Comparison of ENCODE assay signal across 25 mouse cellular contexts in the genomic region with DNA sequence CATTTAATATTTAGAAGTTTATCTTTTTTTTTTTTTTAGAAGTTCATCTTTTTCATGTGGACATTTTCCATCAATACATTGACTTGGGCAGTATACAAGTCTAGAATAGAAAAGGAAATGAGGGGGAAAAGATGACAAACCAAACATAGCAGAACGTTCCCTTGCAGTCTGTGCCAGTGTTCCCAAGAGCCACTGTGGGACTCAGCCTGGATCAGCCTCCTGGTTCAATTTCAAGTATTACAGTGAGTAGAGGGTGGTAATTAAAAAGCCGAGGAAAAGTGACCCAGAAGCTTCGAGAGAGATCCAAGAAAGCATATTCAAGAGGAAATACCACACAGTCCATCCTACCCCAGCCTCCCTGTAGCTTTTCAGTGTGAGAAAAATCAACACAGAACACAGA. TPM values are rescaled to one million over a fixed set of nuclear protein-coding genes. Genes with fewer than 3 reads are reported as not detected.
DNase-seq lines count a peak whose midpoint lies in the region; ATAC-seq and TF ChIP-seq lines count a peak whose summit lies in the region.
"Had no signal": no experiment of that assay in that cellular context is flagged by ENCODE, and none has a peak within 500 bp of the region (broad histone marks: within the 10 kb centered on the region; RNA-seq: fewer than 3 reads in every experiment).

No protein-coding gene starts in this region.

- 68% methylated on average over 3 of the region's 3 CpGs for WGBS in heart, embryonic 13.5 days
- 55% methylated on average over 3 of the region's 3 CpGs for WGBS in heart, postnatal 0 days

- no peaks in the 10 kb centered on the region for H3K36me3 ChIP-seq in heart, embryonic 13.5 days
- H3K36me3 ChIP-seq in heart, postnatal 0 days (replicated peaks; ENCODE audit: control insufficient read depth, insufficient read depth, low read length), result no peaks in the 10 kb centered on the region
- H3K36me3 ChIP-seq: embryonic facial prominence, embryonic 12.5 days; G1E; kidney, embryonic 15.5 days; limb, embryonic 10.5 days; limb, embryonic 15.5 days; liver, embryonic 13.5 days; midbrain, embryonic 13.5 days; neural tube, embryonic 13.5 days had no signal

- H3K27me3 ChIP-seq in heart, embryonic 13.5 days (replicated peaks), result no peaks in the 10 kb centered on the region
- H3K27me3 ChIP-seq in heart, postnatal 0 days (ENCODE audit: control insufficient read depth, insufficient read depth, low read length), result no peaks in the 10 kb centered on the region
- H3K27me3 ChIP-seq: embryonic facial prominence, embryonic 12.5 days; kidney, embryonic 15.5 days; limb, embryonic 15.5 days; midbrain, embryonic 13.5 days; neural tube, embryonic 13.5 days had no signal

- TF ChIP-seq EP300 in heart, postnatal 0 days (IDR thresholded peaks at IDR 0.05; ENCODE audit: low read depth), result no peak

- ATAC-seq in heart, embryonic 13.5 days (ENCODE audit: extremely low read depth, insufficient number of reproducible peaks, low FRiP score, low TSS enrichment), result no peak
- no peak for ATAC-seq in heart, postnatal 0 days (ENCODE audit: insufficient read depth, low read depth)
- ATAC-seq: forebrain, embryonic 14.5 days; intestine, postnatal 0 days; midbrain, embryonic 13.5 days had no signal

- no peak for TF ChIP-seq CTCF in left cerebral cortex, adult 2 months (IDR thresholded peaks at IDR 0.05)
- TF ChIP-seq CTCF in heart, postnatal 0 days (IDR thresholded peaks at IDR 0.05; ENCODE audit: low read depth), result no peak

- peaks cover 34% of the 10 kb centered on the region for H3K4me1 ChIP-seq in heart, embryonic 13.5 days
- H3K4me1 ChIP-seq in heart, postnatal 0 days (ENCODE audit: control insufficient read depth, insufficient read depth), result peaks cover 51% of the 10 kb centered on the region
- H3K4me1 ChIP-seq: embryonic facial prominence, embryonic 12.5 days; kidney, embryonic 15.5 days; limb, embryonic 10.5 days; limb, embryonic 15.5 days; liver, embryonic 13.5 days; midbrain, embryonic 13.5 days had no signal

- intact Hi-C loops in heart, postnatal 14 days (cut with DNase I), result loop anchor here (5.0 kb wide), 1 partner anchor 39 kb away; the partner anchor contains the start of gene Tmtc1
- intact Hi-C loops in left cerebral cortex, adult 2 months (cut with DNase I), result no loop called here
- intact Hi-C loops in left cerebral cortex, postnatal 36 days (cut with DNase I), result no loop called here

- H3K27ac ChIP-seq in heart, embryonic 13.5 days (replicated peaks), result peak overlapping the region; percentile 67; the same call in 1 of the 2 replicates
- peak overlapping the region; percentile 26; the same call in 1 of the 2 replicates for H3K27ac ChIP-seq in left cerebral cortex, adult 2 months
- peak overlapping the region; percentile 89 for H3K27ac ChIP-seq in heart, postnatal 0 days (ENCODE audit: low read depth)
- H3K27ac ChIP-seq: embryonic facial prominence, embryonic 12.5 days; hindbrain, embryonic 14.5 days; limb, embryonic 10.5 days; limb, embryonic 15.5 days; liver, embryonic 13.5 days; macrophage; midbrain, embryonic 13.5 days; neural tube, embryonic 13.5 days had no signal

- H3K9ac ChIP-seq in heart, embryonic 13.5 days, result no peak overlapping the region
- no peak overlapping the region for H3K9ac ChIP-seq in heart, postnatal 0 days (replicated peaks; ENCODE audit: low read depth, low read length)
- H3K9ac ChIP-seq: embryonic facial prominence, embryonic 12.5 days; hindbrain, embryonic 14.5 days; kidney, embryonic 15.5 days; limb, embryonic 15.5 days; liver, embryonic 13.5 days; midbrain, embryonic 13.5 days; neural tube, embryonic 13.5 days had no signal

- H3K4me3 ChIP-seq in heart, embryonic 13.5 days, result no peak overlapping the region
- H3K4me3 ChIP-seq in left cerebral cortex, adult 2 months, result no peak overlapping the region
- H3K4me3 ChIP-seq in heart, postnatal 0 days (ENCODE audit: low read depth, low read length), result no peak overlapping the region
- H3K4me3 ChIP-seq: embryonic facial prominence, embryonic 12.5 days; kidney, embryonic 15.5 days; limb, embryonic 10.5 days; limb, embryonic 15.5 days; liver, embryonic 13.5 days; midbrain, embryonic 13.5 days; neural tube, embryonic 13.5 days had no signal

- no peaks in the 10 kb centered on the region for H3K9me3 ChIP-seq in heart, embryonic 13.5 days
- H3K9me3 ChIP-seq in heart, postnatal 0 days (replicated peaks; ENCODE audit: control insufficient read depth, low read length), result no peaks in the 10 kb centered on the region
- H3K9me3 ChIP-seq: embryonic facial prominence, embryonic 12.5 days; G1E; kidney, embryonic 15.5 days; limb, embryonic 10.5 days; limb, embryonic 15.5 days; liver, embryonic 13.5 days; midbrain, embryonic 13.5 days; neural tube, embryonic 13.5 days had no signal

- no peak overlapping the region for H3K4me2 ChIP-seq in heart, embryonic 13.5 days
- no peak overlapping the region for H3K4me2 ChIP-seq in heart, postnatal 0 days (ENCODE audit: low read depth, low read length)
- H3K4me2 ChIP-seq: embryonic facial prominence, embryonic 12.5 days; hindbrain, embryonic 14.5 days; kidney, embryonic 15.5 days; limb, embryonic 15.5 days; liver, embryonic 13.5 days; midbrain, embryonic 13.5 days; neural tube, embryonic 13.5 days had no signal

- peak; percentile 93 for DNase-seq in heart, adult 11 months
- DNase-seq in heart, postnatal 14 days, result no peak
- no peak for DNase-seq in heart, adult 9 months (ENCODE audit: low spot score in 2 of 2)
- DNase-seq in left cerebral cortex, adult 2 months (ENCODE audit: extremely low spot score in 1 of 2, low spot score in 2 of 2), result no peak
- DNase-seq in left cerebral cortex, postnatal 36 days (ENCODE audit: low spot score in 2 of 2), result no peak
- no peak for DNase-seq in heart, postnatal 0 days (ENCODE audit: low spot score)
- DNase-seq: adrenal gland, postnatal 10 days; cerebellum, adult 11 months; cerebellum, adult 9-10 months; cerebellum, postnatal 36 days; liver, embryonic 13.5 days; thymus, adult 2 months; thymus, postnatal 36 days had no signal

RNA-seq across cellular contexts. Expression of gene Tmtc1, which starts 40.4 kb away (rescaled TPM):
- 10 to 100 TPM; 43.2 to 55.6 TPM for total RNA-seq in heart, postnatal 14 days (2021)
- 2.0 and 2.1 TPM in 2 replicates for polyA plus RNA-seq in heart, embryonic 13.5 days (2015; fragmentation: Nextera tagmentation; extraction: Ambion mirVana)
- total RNA-seq in left cerebral cortex, adult 2 months (2021), result 10 to 100 TPM; 58.7 to 60.1 TPM
- total RNA-seq in left cerebral cortex, postnatal 36 days (2021), result 10 to 100 TPM; 53.3 to 57.4 TPM
- total RNA-seq in heart, postnatal 0 days (2014; rRNA removed; ENCODE audit: low replicate concordance), result 28.9 and 39.8 TPM in 2 replicates
- 2.4 and 2.5 TPM in 2 replicates for polyA plus RNA-seq in heart, postnatal 0 days (2015; fragmentation: Nextera tagmentation; extraction: Ambion mirVana)
- polyA plus RNA-seq: G1E, macrophage had no signal

Comparison
In these comparisons a context has a peak if more than half of its experiments do, and no peak if none do; other contexts are left out.
1. H3K27ac ChIP-seq: peak in every context shown above with its lines; median percentile 89 in heart, postnatal 0 days; 67 in heart, embryonic 13.5 days; 26 in left cerebral cortex, adult 2 months.